Comparison of ENCODE assay signal across 9 mouse cellular contexts in genomic region chr11:32553311-32554140, GRCm38 (mm10). TPM values are rescaled to one million over a fixed set of nuclear protein-coding genes. Genes with fewer than 3 reads are reported as not detected.
A peak's percentile ranks its signal among the peaks of the same experiment; 100 is the strongest.
DNase-seq lines count a peak whose midpoint lies in the region; ATAC-seq and TF ChIP-seq lines count a peak whose summit lies in the region.
"Had no signal": no experiment of that assay in that cellular context is flagged by ENCODE, and none has a peak within 500 bp of the region (broad histone marks: within the 10 kb centered on the region; RNA-seq: fewer than 3 reads in every experiment).

No protein-coding gene starts in this region.

- H3K4me1 ChIP-seq in kidney, embryonic 15.5 days, result peaks cover 48% of the 10 kb centered on the region
- peaks cover 40% of the 10 kb centered on the region for H3K4me1 ChIP-seq in intestine, embryonic 15.5 days (replicated peaks)
- H3K4me1 ChIP-seq in small intestine, adult 2 months (ENCODE audit: control insufficient read depth, insufficient read depth, insufficient read length, low read length), result peaks cover 50% of the 10 kb centered on the region

- H3K9me3 ChIP-seq in kidney, embryonic 15.5 days (replicated peaks), result no peaks in the 10 kb centered on the region
- H3K9me3 ChIP-seq in intestine, embryonic 15.5 days, result no peaks in the 10 kb centered on the region

- peak overlapping the region; percentile 49 for H3K27ac ChIP-seq in kidney, embryonic 15.5 days
- H3K27ac ChIP-seq in intestine, embryonic 15.5 days, result peak overlapping the region; percentile 56
- H3K27ac ChIP-seq in small intestine, adult 2 months (ENCODE audit: insufficient read depth, low read depth, low read length), result peak overlapping the region; percentile 95

- no peak overlapping the region for H3K4me2 ChIP-seq in kidney, embryonic 15.5 days
- no peak overlapping the region for H3K4me2 ChIP-seq in intestine, embryonic 15.5 days (replicated peaks)

- TF ChIP-seq CTCF in small intestine, adult 2 months (IDR thresholded peaks at IDR 0.05; ENCODE audit: extremely low read depth, insufficient read length, insufficient replicate concordance, low read depth, low read length), result no peak

- H3K36me3 ChIP-seq in kidney, embryonic 15.5 days, result no peaks in the 10 kb centered on the region
- no peaks in the 10 kb centered on the region for H3K36me3 ChIP-seq in intestine, embryonic 15.5 days
- H3K36me3 ChIP-seq in small intestine, adult 2 months (ENCODE audit: control insufficient read depth, insufficient read depth, low read length), result 0 out of 2 replicates have a peak, but pooled peaks cover 6% of the 10 kb centered on the region

- no peak overlapping the region for H3K9ac ChIP-seq in kidney, embryonic 15.5 days
- H3K9ac ChIP-seq in intestine, embryonic 15.5 days, result no peak overlapping the region

- no peak overlapping the region for H3K4me3 ChIP-seq in kidney, embryonic 15.5 days (replicated peaks)
- H3K4me3 ChIP-seq in intestine, embryonic 15.5 days (replicated peaks), result no peak overlapping the region
- no peak overlapping the region for H3K4me3 ChIP-seq in small intestine, adult 2 months (ENCODE audit: low read depth, low read length)

- no peak for DNase-seq in kidney, adult 11 months
- DNase-seq in T-cell, adult 2 months (ENCODE audit: low spot score), result peak; percentile 78
- DNase-seq in adrenal gland, postnatal 36 days, result no peak
- DNase-seq in left cerebral cortex, adult 18-20 months (ENCODE audit: low spot score in 2 of 2), result no peak
- DNase-seq in right cerebral cortex, postnatal 14 days, result no peak
- DNase-seq: cerebellum, adult 2 months had no signal

- H3K27me3 ChIP-seq in kidney, embryonic 15.5 days, result no peaks in the 10 kb centered on the region
- H3K27me3 ChIP-seq in intestine, embryonic 15.5 days (replicated peaks), result no peaks in the 10 kb centered on the region
- H3K27me3 ChIP-seq in small intestine, adult 2 months (ENCODE audit: control insufficient read depth, insufficient read depth, low read length), result no peaks in the 10 kb centered on the region

- ATAC-seq in kidney, embryonic 15.5 days (replicated peaks; ENCODE audit: low FRiP score), result no peak
- peak; percentile 48 for ATAC-seq in intestine, embryonic 15.5 days

- no peak for TF ChIP-seq POLR2A in small intestine, adult 2 months (IDR thresholded peaks at IDR 0.05; ENCODE audit: low read depth, low read length)

- 54% methylated on average over 14 of the region's 14 CpGs for WGBS in kidney, embryonic 15.5 days
- WGBS in intestine, embryonic 15.5 days, result 46% methylated on average over 14 of the region's 14 CpGs
- WGBS in small intestine, adult 2 months, result 38% methylated on average over 14 of the region's 14 CpGs

RNA-seq across cellular contexts. Expression of gene Stk10, which starts 20.4 kb away (rescaled TPM):
- 5.4 TPM in 2 replicates for polyA plus RNA-seq in kidney, embryonic 15.5 days (2015; fragmentation: Nextera tagmentation; extraction: Ambion mirVana)
- 3.6 and 4.3 TPM in 2 replicates for polyA plus RNA-seq in intestine, embryonic 15.5 days (2015; fragmentation: Nextera tagmentation; extraction: Ambion mirVana)
- polyA plus RNA-seq in small intestine, adult 2 months (2012; rRNA removed), result 12.7 and 49.4 TPM in 2 replicates
- total RNA-seq in adrenal gland, postnatal 36 days (2021), result 10 to 100 TPM in 1 of 2 experiments, 1 to 10 TPM in 1; 9.0 to 13.3 TPM
- 1 to 10 TPM; 8.4 to 9.5 TPM for total RNA-seq in left cerebral cortex, adult 18-20 months (2021)

RNA-seq across cellular contexts. Expression of gene Efcab9, which starts 21.6 kb away (rescaled TPM):
- polyA plus RNA-seq in kidney, embryonic 15.5 days (2015; fragmentation: Nextera tagmentation; extraction: Ambion mirVana), result 0.42 TPM in 1 of 2 replicates, not detected in the other
- 0.35 and 0.64 TPM in 2 replicates for polyA plus RNA-seq in intestine, embryonic 15.5 days (2015; fragmentation: Nextera tagmentation; extraction: Ambion mirVana)
- not detected in 2 replicates for polyA plus RNA-seq in small intestine, adult 2 months (2012; rRNA removed)
- 1 to 10 TPM in 1 of 2 experiments, under 1 TPM in 1; 0.89 to 1.2 TPM for total RNA-seq in adrenal gland, postnatal 36 days (2021)
- 1 to 10 TPM in 1 of 2 experiments, not detected in 1; 1.4 TPM for total RNA-seq in left cerebral cortex, adult 18-20 months (2021)
